Comparison of ENCODE assay signal across 17 mouse cellular contexts in the genomic region with DNA sequence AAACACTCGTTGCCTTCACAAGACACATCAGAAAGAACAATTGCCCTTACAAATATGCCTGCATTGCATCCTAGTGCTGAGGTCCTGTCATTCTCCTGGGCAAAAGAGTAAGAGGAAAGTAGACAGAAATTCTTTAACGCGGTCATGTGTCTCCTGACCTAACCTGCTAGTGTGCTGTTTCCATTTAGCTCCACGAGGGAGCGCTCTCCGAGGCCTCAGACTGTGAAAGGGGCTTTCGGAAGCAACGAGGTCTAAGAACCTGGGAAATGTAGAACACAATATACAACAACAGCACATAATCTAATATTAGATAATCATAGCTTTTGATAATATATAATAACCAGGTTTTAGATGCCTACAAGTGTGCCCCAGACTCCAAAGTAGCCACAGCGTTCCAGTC. TPM values are rescaled to one million over a fixed set of nuclear protein-coding genes. Genes with fewer than 3 reads are reported as not detected.
"Had no signal": no experiment of that assay in that cellular context is flagged by ENCODE, and none has a peak within 500 bp of the region (broad histone marks: within the 10 kb centered on the region; RNA-seq: fewer than 3 reads in every experiment).

No protein-coding gene starts in this region.

- H3K4me2 ChIP-seq: kidney, embryonic 15.5 days; limb, embryonic 13.5 days; liver, embryonic 12.5 days; lung, embryonic 14.5 days; midbrain, embryonic 12.5 days; neural tube, embryonic 15.5 days had no signal

- H3K9me3 ChIP-seq: kidney, embryonic 15.5 days; limb, embryonic 13.5 days; liver, embryonic 12.5 days; midbrain, embryonic 12.5 days; neural tube, embryonic 15.5 days had no signal

- DNase-seq: kidney, adult 2 months; kidney, postnatal 14 days; layer of hippocampus, adult 9-11 months; lung, embryonic 14.5 days; lung, postnatal 10 days; right cerebral cortex, adult 18-20 months; right cerebral cortex, postnatal 25 days; thymus, adult 2 months; thymus, postnatal 36 days had no signal

- ATAC-seq: liver, embryonic 12.5 days had no signal

- H3K27me3 ChIP-seq: kidney, embryonic 15.5 days; limb, embryonic 13.5 days; liver, embryonic 12.5 days; megakaryocyte, embryonic 14.5 days; midbrain, embryonic 12.5 days; neural tube, embryonic 15.5 days had no signal

- H3K4me3 ChIP-seq: kidney, embryonic 15.5 days; limb, embryonic 13.5 days; liver, embryonic 12.5 days; megakaryocyte, embryonic 14.5 days; midbrain, embryonic 12.5 days; myocyte; neural tube, embryonic 15.5 days had no signal

- H3K36me3 ChIP-seq: kidney, embryonic 15.5 days; limb, embryonic 13.5 days; liver, embryonic 12.5 days; midbrain, embryonic 12.5 days; neural tube, embryonic 15.5 days had no signal

- H3K9ac ChIP-seq: kidney, embryonic 15.5 days; limb, embryonic 13.5 days; liver, embryonic 12.5 days; lung, embryonic 14.5 days; midbrain, embryonic 12.5 days; neural tube, embryonic 15.5 days had no signal

- H3K27ac ChIP-seq: kidney, embryonic 15.5 days; limb, embryonic 13.5 days; liver, embryonic 12.5 days; macrophage; midbrain, embryonic 12.5 days; neural tube, embryonic 15.5 days had no signal

- H3K4me1 ChIP-seq: kidney, embryonic 15.5 days; limb, embryonic 13.5 days; liver, embryonic 12.5 days; megakaryocyte, embryonic 14.5 days; midbrain, embryonic 12.5 days; neural tube, embryonic 15.5 days had no signal

RNA-seq across cellular contexts. Expression of a gene that starts 22.4 kb away (rescaled TPM):
- polyA plus RNA-seq: macrophage, myocyte had no signal
